Mouse (Mus musculus): ENCODE data around the gene Gm20532.

- TF ChIP-seq POLR2A (IDR thresholded peaks at IDR 0.05; ENCODE audit: low read depth, low read length) (no peak), CTCF (IDR thresholded peaks at IDR 0.05; ENCODE audit: extremely low read depth, insufficient read length, insufficient replicate concordance, low read depth, low read length) (no peak)
Observed at GRCm38 (mm10) chr2:26628792-26629437, 42.5 kb downstream of the Gm20532 start.

Data from small intestine, adult 2 months (tissue).